Mouse (Mus musculus) lung, postnatal 4 days (tissue): ENCODE measurements around the gene Sorcs2.

Experiments
- DNase-seq, 2 experiments: peaks; one replicate each; pipeline ENCODE4 v3.0.0; 2021

Sorcs2 gene

GRCm38 (mm10) chr5:35981976-35982375, 416.0 kb downstream of the Sorcs2 start:
- DNase-seq: peak; percentile 63 to 82

DNA sequence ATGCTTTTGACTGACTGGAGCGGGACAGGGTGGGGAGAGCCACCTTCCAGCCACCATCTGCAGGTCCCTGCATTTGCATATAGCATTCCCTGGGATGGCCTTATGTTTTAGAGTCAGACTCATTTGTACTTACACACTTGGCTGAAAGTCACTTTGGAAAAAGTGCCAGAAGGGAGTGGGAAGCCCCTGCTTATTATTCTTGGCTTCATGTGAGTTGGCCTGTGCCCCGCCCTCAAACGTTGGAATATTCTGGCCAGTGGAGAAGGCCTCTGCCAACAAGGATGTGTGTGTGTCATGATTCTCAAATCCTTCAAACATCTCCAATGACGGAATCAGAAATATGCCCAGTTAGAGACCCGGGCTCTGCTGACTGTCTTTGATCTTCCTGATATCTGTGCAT, 416.6 kb downstream of the Sorcs2 start:
- DNase-seq: no peak

DNA sequence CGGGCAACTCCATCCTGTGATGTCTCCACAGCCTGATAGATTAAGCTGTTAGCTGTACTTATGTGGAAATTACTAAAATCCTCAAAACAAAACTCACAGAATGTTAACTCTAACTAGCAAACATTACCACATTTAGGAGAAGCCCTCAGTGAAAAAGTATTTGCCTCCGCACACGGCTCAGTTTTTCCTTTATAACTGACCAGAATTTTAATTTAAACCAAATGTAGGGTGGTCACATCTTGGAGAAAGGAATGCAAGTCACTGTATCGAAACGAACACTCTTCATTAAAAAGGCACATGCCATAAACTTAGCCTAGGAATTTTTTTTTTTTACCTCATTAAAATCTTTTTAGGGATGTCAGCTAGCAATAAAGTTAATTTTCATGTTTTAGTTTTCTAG, 417.4 kb downstream of the Sorcs2 start:
- no peak for DNase-seq

GRCm38 (mm10) chr5:35975681-35976080, 422.3 kb downstream of the Sorcs2 start:
- DNase-seq: peak; percentile 73 to 83

DNA sequence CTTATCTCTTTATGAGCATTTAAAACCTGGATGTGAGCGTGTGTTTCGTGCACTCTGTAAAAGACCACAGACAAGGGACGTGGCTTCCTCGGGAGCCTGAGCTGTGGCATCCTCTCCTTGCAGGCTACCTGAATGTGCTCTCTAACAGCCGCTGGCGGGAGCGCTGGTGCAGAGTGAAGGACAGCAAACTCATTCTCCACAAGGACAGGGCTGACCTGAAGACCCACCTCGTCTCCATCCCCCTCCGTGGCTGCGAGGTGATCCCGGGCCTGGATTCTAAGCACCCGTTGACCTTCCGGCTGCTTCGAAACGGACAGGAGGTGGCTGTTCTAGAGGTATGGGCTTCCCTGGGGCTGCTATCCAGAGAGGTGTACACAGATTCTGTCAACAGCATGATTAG, 423.7 kb downstream of the Sorcs2 start:
- DNase-seq: no peak

- peak; percentile 88 to 91 for DNase-seq
These were observed 424.1 kb downstream of the Sorcs2 start for GRCm38 (mm10) chr5:35973800-35974199.

- DNase-seq: no peak
These were observed 425.2 kb downstream of the Sorcs2 start for GRCm38 (mm10) chr5:35972739-35973138.

DNA sequence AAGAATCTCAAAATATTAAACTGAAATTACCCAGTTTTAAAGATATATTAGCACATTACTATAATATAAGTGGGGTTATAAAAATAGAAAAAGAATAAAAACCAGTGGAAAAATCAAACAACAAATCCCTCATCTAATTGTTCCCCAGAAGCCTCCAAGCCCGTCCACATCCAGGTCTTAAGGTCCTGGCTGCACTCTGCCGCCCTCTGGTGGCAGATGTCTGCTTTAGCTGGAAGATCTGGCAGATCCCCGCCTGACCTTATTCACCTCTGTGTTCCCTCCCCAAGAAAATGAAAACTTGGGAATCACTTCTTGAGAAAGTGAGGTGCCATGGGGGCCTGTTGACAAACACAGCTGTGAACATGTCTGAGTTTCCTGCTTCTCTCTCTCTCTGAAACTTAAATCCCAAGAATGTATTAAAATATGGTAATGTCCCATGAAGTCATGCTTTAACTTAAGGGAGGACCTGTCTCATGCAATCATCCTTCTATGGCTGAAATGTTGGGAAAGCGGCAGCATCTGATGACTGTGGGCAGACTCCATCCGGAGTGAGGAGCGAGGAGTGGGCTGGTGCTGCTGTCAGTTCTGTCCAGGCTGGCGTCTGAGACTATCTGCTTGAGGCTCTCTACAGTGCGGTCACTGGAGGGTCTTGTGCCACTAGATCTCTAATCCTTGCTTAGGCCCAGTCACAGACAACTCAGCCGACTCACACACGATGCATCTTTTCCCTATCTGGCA, 425.9 kb downstream of the Sorcs2 start:
- DNase-seq: peak; percentile 72 to 74

DNA sequence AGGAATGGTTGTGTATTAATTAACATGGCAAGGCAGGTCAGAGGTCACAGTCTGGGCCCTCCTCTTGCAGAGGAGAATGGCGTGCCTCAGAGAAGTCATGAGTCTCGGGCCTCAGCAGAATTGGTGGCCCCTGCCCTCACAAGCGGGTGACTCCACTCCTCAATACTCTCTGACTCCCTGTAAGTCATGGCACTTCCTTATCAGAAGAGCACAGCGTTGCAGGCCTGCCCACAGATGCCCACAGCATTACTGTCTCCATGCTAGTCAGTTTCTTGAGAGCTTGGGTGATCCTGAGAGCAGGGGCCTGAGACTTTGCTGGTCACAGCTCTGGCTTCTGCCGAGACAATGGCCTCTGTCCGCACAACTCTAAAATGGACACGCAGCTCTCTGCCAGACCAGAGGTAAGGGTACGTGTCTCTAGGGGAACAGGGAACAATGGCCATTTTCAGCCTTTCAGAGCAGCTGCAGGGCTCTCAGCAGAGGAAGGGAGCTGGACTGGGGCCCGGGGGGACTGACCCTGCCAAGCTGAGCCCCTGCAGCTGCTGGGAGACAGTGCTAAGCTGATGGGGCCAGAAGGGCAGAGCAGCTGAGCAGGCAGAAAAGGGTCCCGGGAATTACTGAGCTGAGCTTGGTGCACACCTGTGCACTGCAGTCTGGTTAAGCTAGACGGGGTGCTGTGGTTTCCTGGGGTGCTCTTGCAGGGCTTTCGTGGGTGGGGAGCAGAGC, 427.4 kb downstream of the Sorcs2 start:
- DNase-seq: peak; percentile 58 to 86

GRCm38 (mm10) chr5:35969857-35970256, 428.1 kb downstream of the Sorcs2 start:
- DNase-seq: no peak
